Mouse (Mus musculus): ENCODE results near the gene Scmh1. TPM values are rescaled to one million over a fixed set of nuclear protein-coding genes. Genes with fewer than 3 reads are reported as not detected.

The Scmh1 gene
- total RNA-seq (2021), result 10 to 100 TPM; 82.9 to 91.5 TPM
- long read RNA-seq, experiment 1, partial matches to known transcripts, result 6 of 31 reads
- long read RNA-seq, experiment 1, other reads (novel, unspliced or antisense), result 19 of 31 reads
- long read RNA-seq, experiment 2, partial matches to known transcripts, result 8 of 29 reads
- long read RNA-seq, experiment 2, other reads (novel, unspliced or antisense), result 16 of 29 reads

GRCm38 (mm10) chr4:120405144-120405805 is at the start of gene Scmh1:
Gene Scmh1 (plus strand): TSS chr4:120405281.
- DNase-seq (ENCODE audit: extremely low spot score in 1 of 2, low spot score in 2 of 2), result peak; percentile 62 to 71
- intact Hi-C loops (cut with DNase I), result no loop called here
- TF ChIP-seq CTCF (IDR thresholded peaks at IDR 0.05), result peak; percentile 10
- Histone ChIP-seq H3K27ac (peak within 1 kb of the TSS; percentile 97), H3K4me3 (peak within 1 kb of the TSS; percentile 94)

GRCm38 (mm10) chr4:120360011-120360521 is 45.0 kb upstream of the Scmh1 start:
- no peak overlapping the region for H3K27ac ChIP-seq
- DNase-seq (ENCODE audit: extremely low spot score in 1 of 2, low spot score in 2 of 2), result no peak
- no peak for TF ChIP-seq CTCF (IDR thresholded peaks at IDR 0.05)
- intact Hi-C loops (cut with DNase I), result no loop called here
- no peak overlapping the region for H3K4me3 ChIP-seq

GRCm38 (mm10) chr4:120364729-120365128 is 40.4 kb upstream of the Scmh1 start:
- intact Hi-C loops (cut with DNase I), result no loop called here
- H3K27ac ChIP-seq, result no peak overlapping the region
- H3K4me3 ChIP-seq, result no peak overlapping the region
- TF ChIP-seq CTCF (IDR thresholded peaks at IDR 0.05), result no peak
- DNase-seq (ENCODE audit: extremely low spot score in 1 of 2, low spot score in 2 of 2), result peak; percentile 33 to 45

- DNase-seq (ENCODE audit: extremely low spot score in 1 of 2, low spot score in 2 of 2), result peak; percentile 21 to 42
- Histone ChIP-seq H3K4me3 (no peak overlapping the region), H3K27ac (no peak overlapping the region; the same call in 1 of the 2 replicates)
- intact Hi-C loops (cut with DNase I), result no loop called here
- TF ChIP-seq CTCF (IDR thresholded peaks at IDR 0.05), result no peak
These were observed 39.6 kb upstream of the Scmh1 start for GRCm38 (mm10) chr4:120365456-120365855.

- intact Hi-C loops (cut with DNase I), result loop anchor here (2.0 kb wide), 2 partner anchors 83 to 143 kb away; no protein-coding TSS in a partner anchor
- no peak overlapping the region for H3K4me3 ChIP-seq
- no peak for TF ChIP-seq CTCF (IDR thresholded peaks at IDR 0.05)
- H3K27ac ChIP-seq, result no peak overlapping the region
- DNase-seq (ENCODE audit: extremely low spot score in 1 of 2, low spot score in 2 of 2), result no peak
These were observed 37.0 kb upstream of the Scmh1 start for GRCm38 (mm10) chr4:120368031-120368430.

GRCm38 (mm10) chr4:120368663-120369062 is 36.4 kb upstream of the Scmh1 start:
- TF ChIP-seq CTCF (IDR thresholded peaks at IDR 0.05), result peak; percentile 88
- DNase-seq (ENCODE audit: extremely low spot score in 1 of 2, low spot score in 2 of 2), result peak; percentile 68 to 70
- Histone ChIP-seq H3K27ac (no peak overlapping the region), H3K4me3 (no peak overlapping the region)
- intact Hi-C loops (cut with DNase I), result loop anchor here (2.0 kb wide), 2 partner anchors 84 to 144 kb away; no protein-coding TSS in a partner anchor

- no peak for TF ChIP-seq CTCF (IDR thresholded peaks at IDR 0.05)
- H3K27ac ChIP-seq, result no peak overlapping the region
- DNase-seq (ENCODE audit: extremely low spot score in 1 of 2, low spot score in 2 of 2), result no peak
- no peak overlapping the region for H3K4me3 ChIP-seq
- intact Hi-C loops (cut with DNase I), result loop anchor here (2.0 kb wide), 2 partner anchors 84 to 144 kb away; no protein-coding TSS in a partner anchor
These were observed 35.9 kb upstream of the Scmh1 start for GRCm38 (mm10) chr4:120369156-120369555.

- no peak overlapping the region for H3K27ac ChIP-seq
- H3K4me3 ChIP-seq, result no peak overlapping the region
- intact Hi-C loops (cut with DNase I), result loop anchor here (2.0 kb wide), 2 partner anchors 85 to 145 kb away; no protein-coding TSS in a partner anchor
- DNase-seq (ENCODE audit: extremely low spot score in 1 of 2, low spot score in 2 of 2), result peak in 1 of 2 experiments; percentile 40
- no peak for TF ChIP-seq CTCF (IDR thresholded peaks at IDR 0.05)
These were observed 35.2 kb upstream of the Scmh1 start for GRCm38 (mm10) chr4:120369861-120370366.

GRCm38 (mm10) chr4:120372838-120373237 is 32.2 kb upstream of the Scmh1 start:
- intact Hi-C loops (cut with DNase I), result no loop called here
- no peak for TF ChIP-seq CTCF (IDR thresholded peaks at IDR 0.05)
- H3K27ac ChIP-seq, result no peak overlapping the region
- no peak overlapping the region for H3K4me3 ChIP-seq
- no peak for DNase-seq (ENCODE audit: extremely low spot score in 1 of 2, low spot score in 2 of 2)

GRCm38 (mm10) chr4:120373813-120374212 is 31.3 kb upstream of the Scmh1 start:
- TF ChIP-seq CTCF (IDR thresholded peaks at IDR 0.05), result no peak
- no peak for DNase-seq (ENCODE audit: extremely low spot score in 1 of 2, low spot score in 2 of 2)
- Histone ChIP-seq H3K4me3 (no peak overlapping the region), H3K27ac (no peak overlapping the region)
- intact Hi-C loops (cut with DNase I), result no loop called here

GRCm38 (mm10) chr4:120380811-120381391 is 24.2 kb upstream of the Scmh1 start:
- TF ChIP-seq CTCF (IDR thresholded peaks at IDR 0.05), result peak; percentile 97
- peak; percentile 61 to 64 for DNase-seq (ENCODE audit: extremely low spot score in 1 of 2, low spot score in 2 of 2)
- Histone ChIP-seq H3K4me3 (no peak overlapping the region), H3K27ac (no peak overlapping the region)
- intact Hi-C loops (cut with DNase I), result loop anchor here (1.0 to 5.0 kb wide), 3 partner anchors 151 to 259 kb away; no protein-coding TSS in a partner anchor

- intact Hi-C loops (cut with DNase I), result loop anchor here (5.0 kb wide), 2 partner anchors 127 to 297 kb away; no protein-coding TSS in a partner anchor
These were observed 19.6 kb upstream of the Scmh1 start for GRCm38 (mm10) chr4:120385496-120385895.

More at GRCm38 (mm10) chr4:120385496-120385895, 19.6 kb upstream of the Scmh1 start:
- no peak overlapping the region for H3K27ac ChIP-seq
- no peak overlapping the region for H3K4me3 ChIP-seq
- DNase-seq (ENCODE audit: extremely low spot score in 1 of 2, low spot score in 2 of 2), result no peak
- TF ChIP-seq CTCF (IDR thresholded peaks at IDR 0.05), result no peak
